Mouse (Mus musculus) kidney, postnatal 14 days (tissue): ENCODE measurements around the gene Pkd1l3.

Source experiments
- DNase-seq: peaks from one replicate; pipeline ENCODE4 v3.0.0; 2022; ENCODE audit warnings: mixed read lengths

The Pkd1l3 gene

DNA sequence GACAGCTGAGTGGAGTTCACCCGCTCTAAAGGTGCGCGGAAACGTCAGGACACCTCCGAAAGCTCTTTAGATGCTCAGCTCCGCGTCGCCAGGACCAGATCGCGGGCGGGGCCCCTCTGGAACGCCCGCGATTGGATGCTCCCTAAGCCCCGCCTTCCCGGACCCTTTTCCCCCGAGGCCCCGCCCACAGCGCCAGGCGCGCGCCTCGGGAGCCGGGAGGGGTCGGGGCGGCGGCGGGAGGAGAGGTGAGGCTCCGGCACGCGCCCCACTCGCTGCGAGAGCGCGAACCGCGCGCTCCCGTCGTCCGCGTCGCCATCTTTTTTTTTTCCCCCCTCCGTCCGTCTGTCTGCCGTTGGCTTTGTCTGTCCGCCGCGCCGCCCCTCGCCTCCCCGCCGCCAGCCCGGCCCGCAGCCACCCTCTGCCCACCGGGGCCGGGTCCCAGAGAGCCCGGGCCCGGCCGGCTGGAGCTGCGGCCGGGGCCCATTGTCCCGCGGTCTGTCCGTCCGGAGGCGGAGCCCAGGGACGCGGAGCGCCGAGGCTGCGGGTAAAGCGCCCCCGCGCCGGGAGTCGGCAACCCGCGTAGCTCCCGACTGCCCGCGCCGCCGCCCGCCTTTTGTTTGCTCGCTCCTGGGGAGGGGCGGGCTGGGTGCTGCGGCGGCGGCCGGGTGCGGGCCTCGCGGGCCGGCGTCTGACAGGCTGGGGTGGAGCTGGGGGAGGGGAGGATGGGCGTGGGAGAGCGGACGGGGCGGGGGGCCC is 91.2 kb downstream of the Pkd1l3 start, which contains the start of gene Zfp821:
Gene Zfp821 (plus strand): TSS at position 227 of the 756 bp plus-strand sequence.
- DNase-seq = peak; percentile 97

DNA sequence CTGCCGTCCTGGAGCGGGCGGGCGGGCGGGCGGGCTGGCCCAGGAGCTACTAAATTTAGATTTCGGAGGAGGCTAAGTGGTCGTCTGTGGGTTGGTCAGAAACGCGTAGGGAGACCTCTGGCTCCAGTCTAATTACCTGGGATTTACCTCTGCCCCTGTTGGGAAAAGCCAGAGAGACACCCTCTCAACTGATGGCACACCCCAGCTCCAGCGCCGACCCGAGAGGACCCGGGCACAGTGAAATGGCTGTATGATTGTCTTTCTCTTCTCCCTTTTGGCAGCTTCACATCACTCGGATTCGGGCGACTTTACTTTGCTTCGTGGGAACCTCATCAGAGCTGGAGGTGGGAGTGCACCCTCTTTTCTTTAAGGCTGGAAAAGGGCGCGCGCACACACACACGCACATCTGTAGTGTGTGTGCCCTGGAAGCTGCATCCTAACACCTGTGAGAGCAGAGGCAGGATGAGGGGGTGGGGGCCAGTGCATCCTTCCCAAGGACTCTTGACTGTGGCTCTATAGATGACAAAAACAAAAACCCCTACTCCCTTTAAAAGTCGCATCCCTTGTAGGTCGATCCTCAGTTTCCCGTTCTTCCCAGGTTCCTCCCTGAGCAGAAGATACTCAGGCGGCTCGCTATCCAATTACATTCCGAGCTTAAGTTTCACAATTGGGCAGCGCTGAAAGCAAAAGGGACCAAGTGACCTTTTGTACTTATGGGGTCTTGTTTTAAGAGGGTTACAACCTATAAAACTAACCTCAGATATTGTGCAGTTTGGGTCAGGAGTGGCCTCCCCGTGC is 92.0 kb downstream of the Pkd1l3 start:
- DNase-seq = peak; percentile 29

GRCm38 (mm10) chr8:109706874-109707237 is 92.5 kb downstream of the Pkd1l3 start:
- DNase-seq = peak; percentile 88

GRCm38 (mm10) chr8:109707921-109708320 is 93.6 kb downstream of the Pkd1l3 start:
- no peak for DNase-seq

DNA sequence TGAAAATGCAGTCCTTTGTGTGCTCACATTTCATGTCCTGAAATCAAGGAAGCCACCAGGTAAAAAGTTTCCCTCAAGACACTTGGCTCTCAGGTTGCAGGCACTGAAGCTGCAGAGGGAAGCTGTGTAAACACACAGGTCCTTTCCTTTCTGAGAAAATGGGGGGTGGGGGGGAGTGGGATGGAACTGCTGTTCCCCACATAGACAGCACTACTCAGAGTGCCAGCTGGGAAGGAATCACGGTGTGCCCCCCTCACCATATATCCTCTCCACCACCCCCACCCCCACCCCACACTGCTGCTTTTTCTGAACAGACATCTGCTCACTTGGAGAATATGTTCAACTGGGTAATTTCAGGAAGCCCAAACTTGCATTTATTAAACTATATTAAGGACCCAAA is 98.2 kb downstream of the Pkd1l3 start:
- DNase-seq = no peak

DNA sequence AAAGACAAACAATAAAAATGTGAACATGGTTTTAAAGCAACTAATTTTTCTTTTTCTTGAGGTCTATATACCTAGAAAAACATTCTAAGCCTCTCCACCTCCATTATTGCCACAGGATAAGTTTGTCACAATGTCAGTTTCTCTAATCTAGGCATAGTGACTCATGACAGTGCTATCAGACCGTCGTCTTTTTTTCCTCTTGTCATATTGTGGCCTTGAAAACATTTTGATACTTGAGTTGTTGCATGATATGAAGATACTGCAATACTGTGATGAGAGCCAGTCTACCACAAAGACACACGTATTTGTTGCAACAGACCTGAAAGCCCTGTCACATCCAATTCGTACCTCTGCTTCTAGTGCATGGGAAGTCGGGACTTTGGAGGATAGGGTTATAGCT is 100.6 kb downstream of the Pkd1l3 start:
- DNase-seq = no peak
